7 mouse cellular contexts compared by ENCODE assay signal in genomic region chr6:83690277-83690676, GRCm38 (mm10). TPM values are rescaled to one million over a fixed set of nuclear protein-coding genes. Genes with fewer than 3 reads are reported as not detected.
A peak's percentile ranks its signal among the peaks of the same experiment; 100 is the strongest.
DNase-seq lines count a peak whose midpoint lies in the region; ATAC-seq and TF ChIP-seq lines count a peak whose summit lies in the region.

No protein-coding gene starts in this region.

- no peak overlapping the region for H3K4me2 ChIP-seq in heart, postnatal 0 days (ENCODE audit: low read depth, low read length)

- no peaks in the 10 kb centered on the region for H3K36me3 ChIP-seq in heart, postnatal 0 days (replicated peaks; ENCODE audit: control insufficient read depth, insufficient read depth, low read length)

- H3K27ac ChIP-seq in heart, postnatal 0 days (ENCODE audit: low read depth), result no peak overlapping the region

- TF ChIP-seq EP300 in heart, postnatal 0 days (IDR thresholded peaks at IDR 0.05; ENCODE audit: low read depth), result no peak

- no peaks in the 10 kb centered on the region for H3K4me1 ChIP-seq in heart, postnatal 0 days (ENCODE audit: control insufficient read depth, insufficient read depth)

- peak; percentile 36 for ATAC-seq in activated CD4-positive, CD25-positive, alpha-beta regulatory T cell, adult 4 months
- ATAC-seq in heart, postnatal 0 days (ENCODE audit: insufficient read depth, low read depth), result no peak

- TF ChIP-seq CTCF in heart, postnatal 0 days (IDR thresholded peaks at IDR 0.05; ENCODE audit: low read depth), result peak; percentile 75

- no peaks in the 10 kb centered on the region for H3K9me3 ChIP-seq in heart, postnatal 0 days (replicated peaks; ENCODE audit: control insufficient read depth, low read length)

- peak; percentile 24 for DNase-seq in layer of hippocampus, adult 11-12 months (ENCODE audit: low spot score)
- no peak for DNase-seq in layer of hippocampus, adult 9-10 months (ENCODE audit: low spot score)
- DNase-seq in ES-CJ7 (ENCODE audit: low read depth, low spot score), result peak; percentile 79
- DNase-seq in heart, postnatal 0 days (ENCODE audit: low spot score), result peak; percentile 45
- peak; percentile 42 for DNase-seq in lung, postnatal 14 days
- no peak for DNase-seq in right cerebral cortex, postnatal 36 days (ENCODE audit: low spot score in 2 of 2)

- no peak overlapping the region for H3K9ac ChIP-seq in heart, postnatal 0 days (replicated peaks; ENCODE audit: low read depth, low read length)

- H3K4me3 ChIP-seq in heart, postnatal 0 days (ENCODE audit: low read depth, low read length), result no peak overlapping the region

- H3K27me3 ChIP-seq in heart, postnatal 0 days (ENCODE audit: control insufficient read depth, insufficient read depth, low read length), result peaks cover 71% of the 10 kb centered on the region

- 28% methylated on average over 4 of the region's 5 CpGs for WGBS in heart, postnatal 0 days

RNA-seq across cellular contexts. Expression of gene Cd207, which starts 12.6 kb away (rescaled TPM):
- not detected for polyA plus RNA-seq in activated CD4-positive, CD25-positive, alpha-beta regulatory T cell, adult 4 months (2017; shearing (Covaris generic))
- 0.11 and 0.19 TPM in 2 replicates for total RNA-seq in heart, postnatal 0 days (2014; rRNA removed; ENCODE audit: low replicate concordance)
- polyA plus RNA-seq in heart, postnatal 0 days (2015; fragmentation: Nextera tagmentation; extraction: Ambion mirVana), result 0.75 and 1.2 TPM in 2 replicates

RNA-seq across cellular contexts. Expression of gene Vax2, which starts 20.8 kb away (rescaled TPM):
- under 1 TPM in 1 of 2 experiments, not detected in 1; 0.45 TPM for polyA plus RNA-seq in activated CD4-positive, CD25-positive, alpha-beta regulatory T cell, adult 4 months (2017; shearing (Covaris generic))
- not detected in 2 replicates for total RNA-seq in heart, postnatal 0 days (2014; rRNA removed; ENCODE audit: low replicate concordance)
- polyA plus RNA-seq in heart, postnatal 0 days (2015; fragmentation: Nextera tagmentation; extraction: Ambion mirVana), result not detected in 2 replicates

RNA-seq across cellular contexts. Expression of gene Clec4f, which starts 34.3 kb away (rescaled TPM):
- polyA plus RNA-seq in activated CD4-positive, CD25-positive, alpha-beta regulatory T cell, adult 4 months (2017; shearing (Covaris generic)), result not detected
- total RNA-seq in heart, postnatal 0 days (2014; rRNA removed; ENCODE audit: low replicate concordance), result 1.7 TPM in 1 of 2 replicates, not detected in the other
- polyA plus RNA-seq in heart, postnatal 0 days (2015; fragmentation: Nextera tagmentation; extraction: Ambion mirVana), result 0.59 and 0.66 TPM in 2 replicates

RNA-seq across cellular contexts. Expression of gene Atp6v1b1, which starts 52.5 kb away (rescaled TPM):
- not detected for polyA plus RNA-seq in activated CD4-positive, CD25-positive, alpha-beta regulatory T cell, adult 4 months (2017; shearing (Covaris generic))
- total RNA-seq in heart, postnatal 0 days (2014; rRNA removed; ENCODE audit: low replicate concordance), result 0.15 and 4.1 TPM in 2 replicates
- polyA plus RNA-seq in heart, postnatal 0 days (2015; fragmentation: Nextera tagmentation; extraction: Ambion mirVana), result 0.10 TPM in 1 of 2 replicates, not detected in the other

Comparison
In these comparisons a context has a peak if more than half of its experiments do, and no peak if none do; other contexts are left out.
1. DNase-seq: peak in layer of hippocampus, adult 11-12 months (single experiment), ES-CJ7 (single experiment), heart, postnatal 0 days (single experiment) and lung, postnatal 14 days (single experiment); none in layer of hippocampus, adult 9-10 months (single experiment) and right cerebral cortex, postnatal 36 days (0 of 2).